Mouse (Mus musculus) testis, adult 2 months (tissue): Measurements from ENCODE around the gene Fry.

Experiments
- CTCF ChIP-seq: fragments of 200-500 bp; IDR thresholded peaks from 2 replicates; pipeline ENCODE4 v1.5.1; 2012; ENCODE audit warnings: low read depth, mild to moderate bottlenecking, inconsistent platforms, low read length, moderate library complexity; ENCODE audit not compliant: control insufficient read depth, insufficient read depth, insufficient replicate concordance
- POLR2A ChIP-seq: fragments of 200-500 bp; IDR thresholded peaks from 2 replicates; pipeline ENCODE4 v1.6.1; 2012; ENCODE audit warnings: low read depth, mild to moderate bottlenecking, inconsistent platforms, low read length, moderate library complexity; ENCODE audit not compliant: control insufficient read depth

GRCm38 (mm10) chr5:150241638-150242037 is 123.2 kb downstream of the Fry start:
- TF ChIP-seq CTCF (no peak), POLR2A (no peak)
